ENCODE assay signal across 11 mouse cellular contexts in genomic region chr1:74111696-74112030, GRCm38 (mm10). TPM values are rescaled to one million over a fixed set of nuclear protein-coding genes. Genes with fewer than 3 reads are reported as not detected.
A peak's percentile ranks its signal among the peaks of the same experiment; 100 is the strongest.
DNase-seq lines count a peak whose midpoint lies in the region; ATAC-seq and TF ChIP-seq lines count a peak whose summit lies in the region.
"Had no signal": no experiment of that assay in that cellular context is flagged by ENCODE, and none has a peak within 500 bp of the region (broad histone marks: within the 10 kb centered on the region; RNA-seq: fewer than 3 reads in every experiment).

No protein-coding gene starts in this region.

- intact Hi-C loops in left cerebral cortex, postnatal 14 days (cut with DNase I), result no loop called here

- peak overlapping the region; percentile 34; the same call in 1 of the 2 replicates for H3K4me3 ChIP-seq in midbrain, embryonic 10.5 days
- no peak overlapping the region for H3K4me3 ChIP-seq in midbrain, postnatal 0 days (ENCODE audit: low read depth, low read length)
- no peak overlapping the region for H3K4me3 ChIP-seq in forebrain, embryonic 14.5 days (ENCODE audit: low read depth, low read length)
- H3K4me3 ChIP-seq in limb, embryonic 13.5 days, result no peak overlapping the region
- H3K4me3 ChIP-seq in stomach, embryonic 15.5 days (replicated peaks), result no peak overlapping the region

- peaks cover 67% of the 10 kb centered on the region for H3K4me1 ChIP-seq in midbrain, embryonic 10.5 days
- no peaks in the 10 kb centered on the region; the same call in 1 of the 2 replicates for H3K4me1 ChIP-seq in midbrain, postnatal 0 days (ENCODE audit: insufficient read depth, low read length)
- H3K4me1 ChIP-seq in forebrain, embryonic 14.5 days (ENCODE audit: control insufficient read depth, insufficient read depth, low read length), result peaks cover 29% of the 10 kb centered on the region
- H3K4me1 ChIP-seq in limb, embryonic 13.5 days, result peaks cover 31% of the 10 kb centered on the region
- H3K4me1 ChIP-seq in stomach, embryonic 15.5 days, result peaks cover 6% of the 10 kb centered on the region; the same call in 1 of the 2 replicates

- peaks cover 26% of the 10 kb centered on the region for H3K27me3 ChIP-seq in midbrain, embryonic 10.5 days (ENCODE audit: low read depth, poor library complexity, severe bottlenecking)
- H3K27me3 ChIP-seq in midbrain, postnatal 0 days (ENCODE audit: insufficient read depth, low read length), result no peaks in the 10 kb centered on the region
- H3K27me3 ChIP-seq in forebrain, embryonic 14.5 days (replicated peaks; ENCODE audit: control insufficient read depth, insufficient read depth, low read length), result no peaks in the 10 kb centered on the region
- no peaks in the 10 kb centered on the region for H3K27me3 ChIP-seq in limb, embryonic 13.5 days
- H3K27me3 ChIP-seq in stomach, embryonic 15.5 days (replicated peaks), result no peaks in the 10 kb centered on the region

- no peaks in the 10 kb centered on the region for H3K9me3 ChIP-seq in midbrain, embryonic 10.5 days (replicated peaks)
- H3K9me3 ChIP-seq in midbrain, postnatal 0 days (ENCODE audit: low read length), result no peaks in the 10 kb centered on the region
- no peaks in the 10 kb centered on the region for H3K9me3 ChIP-seq in forebrain, embryonic 14.5 days (replicated peaks; ENCODE audit: control insufficient read depth, low read length)
- H3K9me3 ChIP-seq in limb, embryonic 13.5 days, result no peaks in the 10 kb centered on the region
- H3K9me3 ChIP-seq in stomach, embryonic 15.5 days, result no peaks in the 10 kb centered on the region

- peak overlapping the region; percentile 89 for H3K27ac ChIP-seq in midbrain, embryonic 10.5 days (replicated peaks)
- H3K27ac ChIP-seq in midbrain, postnatal 0 days (ENCODE audit: low read depth, low read length), result no peak overlapping the region
- peak overlapping the region; percentile 79 for H3K27ac ChIP-seq in forebrain, embryonic 14.5 days (ENCODE audit: low read depth, low read length)
- H3K27ac ChIP-seq in limb, embryonic 13.5 days, result peak overlapping the region; percentile 65; the same call in 1 of the 2 replicates
- H3K27ac ChIP-seq in stomach, embryonic 15.5 days, result no peak overlapping the region

- no peak for TF ChIP-seq CTCF in midbrain, postnatal 0 days (IDR thresholded peaks at IDR 0.05)

- 13% methylated on average over 6 of the region's 6 CpGs for WGBS in midbrain, embryonic 10.5 days
- 15% methylated on average over 6 of the region's 6 CpGs for WGBS in midbrain, postnatal 0 days
- WGBS in forebrain, embryonic 14.5 days, result 22% methylated on average over 6 of the region's 6 CpGs
- 24% methylated on average over 6 of the region's 6 CpGs for WGBS in limb, embryonic 13.5 days
- 55% methylated on average over 6 of the region's 6 CpGs for WGBS in stomach, embryonic 15.5 days

- no peak overlapping the region for H3K4me2 ChIP-seq in midbrain, postnatal 0 days (ENCODE audit: low read depth, low read length, poor library complexity, severe bottlenecking)
- 0 out of 2 replicates have a peak overlapping the region, but pooled peaks have one; percentile 24 for H3K4me2 ChIP-seq in forebrain, embryonic 14.5 days (ENCODE audit: low read length)
- H3K4me2 ChIP-seq in limb, embryonic 13.5 days (replicated peaks), result peak overlapping the region; percentile 28
- no peak overlapping the region for H3K4me2 ChIP-seq in stomach, embryonic 15.5 days

- no peak for DNase-seq in midbrain, embryonic 10.5 days (ENCODE audit: low spot score)
- DNase-seq in midbrain, postnatal 0 days (ENCODE audit: low spot score), result no peak
- DNase-seq in forebrain, embryonic 14.5 days (ENCODE audit: low spot score), result no peak
- no peak for DNase-seq in left cerebral cortex, postnatal 14 days (ENCODE audit: low spot score in 2 of 2)
- DNase-seq in gastrocnemius, postnatal 4 days (ENCODE audit: low spot score in 2 of 2), result no peak
- DNase-seq in cerebellum, adult 9-10 months, result no peak

- ATAC-seq in midbrain, postnatal 0 days (ENCODE audit: low FRiP score), result no peak; the same call in 1 of the 2 replicates
- ATAC-seq in forebrain, embryonic 14.5 days, result no peak
- ATAC-seq in limb, embryonic 13.5 days (ENCODE audit: low FRiP score, low read depth), result peak; percentile 70
- ATAC-seq in stomach, embryonic 15.5 days (ENCODE audit: insufficient read depth, low FRiP score, low read depth), result 0 out of 2 replicates have a peak, but pooled peaks have one; percentile 23

- H3K9ac ChIP-seq in midbrain, postnatal 0 days (replicated peaks; ENCODE audit: low read length, poor library complexity, severe bottlenecking), result no peak overlapping the region
- no peak overlapping the region for H3K9ac ChIP-seq in forebrain, embryonic 14.5 days (ENCODE audit: low read length)
- peak overlapping the region; percentile 39; the same call in 1 of the 2 replicates for H3K9ac ChIP-seq in limb, embryonic 13.5 days
- no peak overlapping the region for H3K9ac ChIP-seq in stomach, embryonic 15.5 days

- no peaks in the 10 kb centered on the region for H3K36me3 ChIP-seq in midbrain, embryonic 10.5 days
- H3K36me3 ChIP-seq in midbrain, postnatal 0 days (ENCODE audit: insufficient read depth, low read length), result no peaks in the 10 kb centered on the region
- H3K36me3 ChIP-seq in forebrain, embryonic 14.5 days (ENCODE audit: control insufficient read depth, insufficient read depth, low read length), result no peaks in the 10 kb centered on the region
- H3K36me3 ChIP-seq in limb, embryonic 13.5 days, result no peaks in the 10 kb centered on the region
- H3K36me3 ChIP-seq in stomach, embryonic 15.5 days, result no peaks in the 10 kb centered on the region

RNA-seq across cellular contexts. Expression of gene Tns1, which starts 12.6 kb away (rescaled TPM):
- 10.3 and 13.4 TPM in 2 replicates for polyA plus RNA-seq in midbrain, embryonic 10.5 days (2016; fragmentation: Nextera tagmentation; extraction: Ambion mirVana)
- 22.5 and 31.5 TPM in 2 replicates for total RNA-seq in midbrain, postnatal 0 days (2014; rRNA removed)
- polyA plus RNA-seq in midbrain, postnatal 0 days (2015; fragmentation: Nextera tagmentation; extraction: Ambion mirVana), result 9.8 and 10.2 TPM in 2 replicates
- 7.7 and 9.4 TPM in 2 replicates for polyA plus RNA-seq in forebrain, embryonic 14.5 days (2014; fragmentation: Nextera tagmentation; extraction: Ambion mirVana)
- 44.4 and 45.1 TPM in 2 replicates for polyA plus RNA-seq in limb, embryonic 13.5 days (2015; fragmentation: Nextera tagmentation; extraction: Ambion mirVana)
- 34.5 and 40.3 TPM in 2 replicates for polyA plus RNA-seq in stomach, embryonic 15.5 days (2015; fragmentation: Nextera tagmentation; extraction: Ambion mirVana)
- 10 to 100 TPM; 30.2 to 39.1 TPM for total RNA-seq in left cerebral cortex, postnatal 14 days (2021)
- total RNA-seq in gastrocnemius, postnatal 4 days (2021), result 100 to 1,000 TPM; 259 to 265 TPM
- total RNA-seq: MEL had no signal

RNA-seq across cellular contexts. Expression of gene Rufy4, which starts 13.7 kb away (rescaled TPM):
- polyA plus RNA-seq in midbrain, embryonic 10.5 days (2016; fragmentation: Nextera tagmentation; extraction: Ambion mirVana), result 0.29 and 0.51 TPM in 2 replicates
- 0.33 TPM in 1 of 2 replicates, not detected in the other for total RNA-seq in midbrain, postnatal 0 days (2014; rRNA removed)
- 0.09 and 0.11 TPM in 2 replicates for polyA plus RNA-seq in midbrain, postnatal 0 days (2015; fragmentation: Nextera tagmentation; extraction: Ambion mirVana)
- 0.24 and 0.27 TPM in 2 replicates for polyA plus RNA-seq in forebrain, embryonic 14.5 days (2014; fragmentation: Nextera tagmentation; extraction: Ambion mirVana)
- polyA plus RNA-seq in limb, embryonic 13.5 days (2015; fragmentation: Nextera tagmentation; extraction: Ambion mirVana), result 0.15 and 0.33 TPM in 2 replicates
- 0.23 and 0.43 TPM in 2 replicates for polyA plus RNA-seq in stomach, embryonic 15.5 days (2015; fragmentation: Nextera tagmentation; extraction: Ambion mirVana)
- under 1 TPM in 1 of 2 experiments, not detected in 1; 0.17 TPM for total RNA-seq in left cerebral cortex, postnatal 14 days (2021)
- total RNA-seq in gastrocnemius, postnatal 4 days (2021), result under 1 TPM; 0.52 to 0.54 TPM
- total RNA-seq: gastrocnemius, adult 8-10 months; layer of hippocampus, postnatal 25 days had no signal

RNA-seq across cellular contexts. Expression of gene Cxcr2, which starts 42.1 kb away (rescaled TPM):
- 0.07 TPM in 1 of 2 replicates, not detected in the other for polyA plus RNA-seq in midbrain, embryonic 10.5 days (2016; fragmentation: Nextera tagmentation; extraction: Ambion mirVana)
- 0.38 TPM in 1 of 2 replicates, not detected in the other for total RNA-seq in midbrain, postnatal 0 days (2014; rRNA removed)
- polyA plus RNA-seq in midbrain, postnatal 0 days (2015; fragmentation: Nextera tagmentation; extraction: Ambion mirVana), result 0.05 and 0.16 TPM in 2 replicates
- polyA plus RNA-seq in forebrain, embryonic 14.5 days (2014; fragmentation: Nextera tagmentation; extraction: Ambion mirVana), result 0.06 and 0.08 TPM in 2 replicates
- 0.10 and 0.13 TPM in 2 replicates for polyA plus RNA-seq in limb, embryonic 13.5 days (2015; fragmentation: Nextera tagmentation; extraction: Ambion mirVana)
- polyA plus RNA-seq in stomach, embryonic 15.5 days (2015; fragmentation: Nextera tagmentation; extraction: Ambion mirVana), result 0.67 and 0.69 TPM in 2 replicates
- total RNA-seq in left cerebral cortex, postnatal 14 days (2021), result under 1 TPM; 0.11 to 0.17 TPM
- total RNA-seq in gastrocnemius, postnatal 4 days (2021), result under 1 TPM in 1 of 2 experiments, not detected in 1; 0.08 TPM
- total RNA-seq: gastrocnemius, adult 8-10 months; layer of hippocampus, postnatal 25 days had no signal

Comparison
In these comparisons a context has a peak if more than half of its experiments do, and no peak if none do; other contexts are left out.
1. H3K27ac ChIP-seq: peak in midbrain, embryonic 10.5 days (single experiment), forebrain, embryonic 14.5 days (single experiment) and limb, embryonic 13.5 days (single experiment); none in midbrain, postnatal 0 days (single experiment) and stomach, embryonic 15.5 days (single experiment).
2. ATAC-seq: peak in limb, embryonic 13.5 days (single experiment) and stomach, embryonic 15.5 days (single experiment); none in midbrain, postnatal 0 days (single experiment) and forebrain, embryonic 14.5 days (single experiment).
3. H3K4me2 ChIP-seq: peak in forebrain, embryonic 14.5 days (single experiment) and limb, embryonic 13.5 days (single experiment); none in midbrain, postnatal 0 days (single experiment) and stomach, embryonic 15.5 days (single experiment).